Mouse (Mus musculus): ENCODE results near the gene Pcif1. TPM values are rescaled to one million over a fixed set of nuclear protein-coding genes. Genes with fewer than 3 reads are reported as not detected.

The Pcif1 gene
- polyA plus RNA-seq, 1 experiment from 2014 or later: 69.6 TPM

DNA sequence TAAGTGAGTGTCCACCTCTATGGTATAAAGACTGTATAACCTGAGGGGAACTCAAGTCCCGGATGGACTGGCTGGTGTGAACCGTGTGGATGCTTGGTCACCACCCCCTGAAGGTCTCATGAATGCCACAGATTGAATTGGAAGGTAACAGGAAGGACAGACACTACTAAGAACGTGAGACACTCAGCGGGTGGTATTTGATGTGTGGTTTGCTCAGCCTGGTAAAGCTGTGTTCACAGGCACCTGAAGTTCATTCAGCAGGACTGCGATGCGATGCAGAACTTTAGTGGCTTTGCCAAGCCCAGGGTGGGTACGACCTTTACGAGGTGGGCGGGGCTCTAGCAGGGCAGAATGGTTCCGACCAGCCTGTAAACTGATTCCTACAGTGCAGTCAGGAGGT, 38.3 kb downstream of the Pcif1 start:
- H3K9me3 ChIP-seq (replicated peaks; ENCODE audit: control insufficient read depth, low read length): no peaks in the 10 kb centered on the region
- no peak overlapping the region for H3K27ac ChIP-seq (ENCODE audit: low read length)
- 61% methylated on average over 10 of the region's 10 CpGs for WGBS
- no peak for ATAC-seq (ENCODE audit: insufficient read depth, low FRiP score)
- no peak overlapping the region for H3K4me2 ChIP-seq (ENCODE audit: low read depth, low read length)
- H3K27me3 ChIP-seq (ENCODE audit: control insufficient read depth, insufficient read depth, low read length): no peaks in the 10 kb centered on the region
- no peak overlapping the region for H3K9ac ChIP-seq (ENCODE audit: low read length)
- no peak overlapping the region for H3K4me3 ChIP-seq (replicated peaks; ENCODE audit: low read length)
- peaks cover 7% of the 10 kb centered on the region for H3K4me1 ChIP-seq (ENCODE audit: control insufficient read depth, insufficient read depth, low read length)
- H3K36me3 ChIP-seq (ENCODE audit: control insufficient read depth, insufficient read depth, low read length): peaks cover 6% of the 10 kb centered on the region; the same call in 1 of the 2 replicates

DNA sequence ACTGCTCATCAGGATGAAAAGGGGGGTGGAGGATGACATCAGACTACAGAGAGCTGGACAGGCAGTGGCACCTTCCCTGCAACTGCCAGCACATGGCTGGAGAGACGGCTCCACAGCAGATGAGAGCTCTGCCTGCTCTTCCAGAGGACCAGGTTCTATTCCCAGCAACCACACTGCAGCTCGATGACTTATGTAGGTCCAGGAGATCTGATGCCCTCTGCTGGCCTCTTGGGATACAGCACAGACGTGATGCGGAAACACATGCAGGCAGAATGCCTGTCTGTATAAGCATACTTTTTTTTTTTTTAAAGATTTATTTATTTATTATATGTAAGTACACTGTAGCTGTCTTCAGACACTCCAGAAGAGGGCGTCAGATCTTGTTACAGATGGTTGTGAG, 39.2 kb downstream of the Pcif1 start:
- H3K27ac ChIP-seq (ENCODE audit: low read length): no peak overlapping the region
- peaks cover 4% of the 10 kb centered on the region for H3K4me1 ChIP-seq (ENCODE audit: control insufficient read depth, insufficient read depth, low read length)
- WGBS: 69% methylated on average over 4 of the region's 5 CpGs
- peaks cover 6% of the 10 kb centered on the region; the same call in 1 of the 2 replicates for H3K36me3 ChIP-seq (ENCODE audit: control insufficient read depth, insufficient read depth, low read length)
- ATAC-seq (ENCODE audit: insufficient read depth, low FRiP score): no peak
- no peaks in the 10 kb centered on the region for H3K27me3 ChIP-seq (ENCODE audit: control insufficient read depth, insufficient read depth, low read length)
- no peak overlapping the region for H3K4me3 ChIP-seq (replicated peaks; ENCODE audit: low read length)
- H3K9ac ChIP-seq (ENCODE audit: low read length): no peak overlapping the region
- H3K9me3 ChIP-seq (replicated peaks; ENCODE audit: control insufficient read depth, low read length): no peaks in the 10 kb centered on the region
- no peak overlapping the region for H3K4me2 ChIP-seq (ENCODE audit: low read depth, low read length)

DNA sequence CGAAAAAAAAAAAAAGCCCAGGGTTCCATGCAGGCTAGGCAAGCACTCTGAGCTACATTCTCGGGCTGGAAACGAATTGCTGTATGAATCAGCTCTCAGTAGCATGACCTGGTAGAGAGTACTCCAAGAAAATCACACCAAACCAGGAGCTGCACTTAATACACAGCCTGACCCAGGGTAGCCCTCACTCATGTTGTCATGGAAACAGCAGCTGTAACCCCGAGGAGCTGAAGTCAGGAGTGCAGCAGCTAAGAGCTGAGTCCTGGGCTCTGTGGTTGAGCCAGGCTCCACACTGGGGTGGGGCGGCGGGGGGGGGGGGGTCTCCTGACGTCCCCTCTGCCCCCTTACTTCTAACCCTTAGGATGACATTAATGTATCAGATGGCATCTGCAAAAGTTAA, 42.9 kb downstream of the Pcif1 start:
- Histone ChIP-seq H3K4me2 (ENCODE audit: low read depth, low read length) (no peak overlapping the region), H3K27ac (ENCODE audit: low read length) (no peak overlapping the region), H3K4me1 (ENCODE audit: control insufficient read depth, insufficient read depth, low read length) (no peaks in the 10 kb centered on the region), H3K9me3 (replicated peaks; ENCODE audit: control insufficient read depth, low read length) (no peaks in the 10 kb centered on the region), H3K9ac (ENCODE audit: low read length) (no peak overlapping the region), H3K4me3 (replicated peaks; ENCODE audit: low read length) (no peak overlapping the region), H3K36me3 (ENCODE audit: control insufficient read depth, insufficient read depth, low read length) (peaks cover 6% of the 10 kb centered on the region; the same call in 1 of the 2 replicates), H3K27me3 (ENCODE audit: control insufficient read depth, insufficient read depth, low read length) (no peaks in the 10 kb centered on the region)
- ATAC-seq (ENCODE audit: insufficient read depth, low FRiP score): no peak
- WGBS: 47% methylated on average over 6 of the region's 7 CpGs

DNA sequence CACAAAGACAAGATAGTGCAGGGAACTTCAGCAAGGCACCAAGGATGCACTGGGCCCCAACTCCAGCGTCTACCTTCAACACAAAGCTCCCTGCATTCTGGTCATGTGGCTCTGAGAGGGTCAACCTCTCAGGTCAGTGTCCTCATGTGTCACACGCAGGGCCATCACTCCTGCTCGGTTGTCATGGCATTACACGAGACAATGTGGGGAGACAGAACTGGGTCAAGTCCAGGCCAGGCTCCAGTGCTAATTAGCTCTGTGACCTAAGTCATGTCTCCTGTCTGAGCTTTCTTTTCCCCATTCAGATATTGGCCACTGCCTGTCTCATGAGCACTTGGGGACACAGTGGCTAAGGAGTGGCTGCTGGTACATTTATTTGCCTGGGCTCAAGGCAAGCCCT, 44.2 kb downstream of the Pcif1 start:
- Histone ChIP-seq H3K4me1 (ENCODE audit: control insufficient read depth, insufficient read depth, low read length) (no peaks in the 10 kb centered on the region), H3K9me3 (replicated peaks; ENCODE audit: control insufficient read depth, low read length) (no peaks in the 10 kb centered on the region), H3K4me2 (ENCODE audit: low read depth, low read length) (no peak overlapping the region), H3K4me3 (replicated peaks; ENCODE audit: low read length) (no peak overlapping the region), H3K36me3 (ENCODE audit: control insufficient read depth, insufficient read depth, low read length) (peaks cover 6% of the 10 kb centered on the region; the same call in 1 of the 2 replicates), H3K27ac (ENCODE audit: low read length) (no peak overlapping the region), H3K9ac (ENCODE audit: low read length) (no peak overlapping the region), H3K27me3 (ENCODE audit: control insufficient read depth, insufficient read depth, low read length) (no peaks in the 10 kb centered on the region)
- 70% methylated on average over 4 of the region's 4 CpGs for WGBS
- ATAC-seq (ENCODE audit: insufficient read depth, low FRiP score): no peak

DNA sequence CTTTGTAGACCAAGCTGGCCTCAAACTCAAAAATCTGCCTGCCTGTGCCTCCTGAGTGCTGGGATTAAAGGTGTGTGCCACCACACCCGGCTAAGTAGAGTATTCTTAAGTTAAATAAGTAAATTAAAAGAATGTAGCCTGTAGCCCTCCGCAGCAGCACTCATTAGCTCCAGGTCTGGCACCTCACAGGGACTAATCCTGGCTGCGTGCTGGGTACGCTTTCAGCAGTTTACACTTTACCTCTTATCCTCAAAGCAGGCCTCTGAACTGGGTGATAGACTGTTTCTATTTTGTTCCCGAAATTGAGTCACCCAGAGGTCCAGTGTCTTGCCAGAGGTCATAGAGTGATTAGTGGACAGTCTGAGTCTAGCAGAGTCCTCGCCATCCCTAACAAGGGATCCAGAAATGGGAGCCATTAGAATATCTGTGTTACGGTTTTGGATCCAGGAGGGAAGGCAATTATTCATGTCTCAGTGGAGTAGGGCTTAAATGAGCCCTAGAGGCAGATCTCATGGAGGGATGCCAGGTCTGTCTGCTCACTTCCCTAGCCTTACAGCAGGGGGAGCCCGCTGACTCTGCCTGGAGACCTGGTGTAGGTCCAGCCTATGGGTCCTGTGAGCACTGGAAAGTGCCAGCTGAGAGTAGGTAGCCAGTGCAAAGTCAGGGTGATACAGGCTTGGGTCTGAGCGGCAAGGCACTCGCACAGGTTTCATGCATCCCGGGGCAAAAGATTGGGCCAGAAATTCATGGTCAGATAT, 45.2 kb downstream of the Pcif1 start:
- Histone ChIP-seq H3K4me1 (ENCODE audit: control insufficient read depth, insufficient read depth, low read length) (no peaks in the 10 kb centered on the region), H3K4me3 (replicated peaks; ENCODE audit: low read length) (no peak overlapping the region), H3K27me3 (ENCODE audit: control insufficient read depth, insufficient read depth, low read length) (no peaks in the 10 kb centered on the region), H3K9ac (ENCODE audit: low read length) (no peak overlapping the region), H3K4me2 (ENCODE audit: low read depth, low read length) (no peak overlapping the region), H3K36me3 (ENCODE audit: control insufficient read depth, insufficient read depth, low read length) (peaks cover 4% of the 10 kb centered on the region; the same call in 1 of the 2 replicates), H3K9me3 (replicated peaks; ENCODE audit: control insufficient read depth, low read length) (no peaks in the 10 kb centered on the region), H3K27ac (ENCODE audit: low read length) (no peak overlapping the region)
- peak; percentile 79 for ATAC-seq (ENCODE audit: insufficient read depth, low FRiP score)
- 33% methylated on average over 11 of the region's 11 CpGs for WGBS

GRCm38 (mm10) chr2:164930706-164931581, 51.8 kb downstream of the Pcif1 start:
- WGBS: 31% methylated on average over 11 of the region's 11 CpGs
- peak overlapping the region; percentile 52 for H3K27ac ChIP-seq (ENCODE audit: low read length)
- ATAC-seq (ENCODE audit: insufficient read depth, low FRiP score): peak; percentile 72

DNA sequence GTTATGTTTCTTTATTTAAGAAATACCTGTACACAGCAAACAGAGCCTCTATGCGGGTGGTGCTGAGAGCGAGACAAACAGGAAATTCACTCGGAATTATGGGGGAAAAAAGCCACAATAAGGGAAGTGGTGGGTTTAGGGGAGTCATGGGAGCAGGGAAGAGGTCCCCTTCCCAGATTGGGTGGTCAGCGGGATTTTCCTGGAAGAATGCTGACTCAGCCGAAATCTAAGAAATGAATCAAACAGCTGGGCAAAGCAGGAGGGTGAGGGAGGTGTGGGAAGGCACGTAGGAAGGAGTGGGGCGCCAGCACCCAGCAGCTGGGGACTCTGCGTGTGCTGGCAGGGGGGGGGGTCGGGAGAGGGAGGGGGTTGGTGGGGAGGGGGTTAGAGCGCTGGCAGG, 54.4 kb downstream of the Pcif1 start:
- Histone ChIP-seq H3K27me3 (ENCODE audit: control insufficient read depth, insufficient read depth, low read length) (peaks cover 10% of the 10 kb centered on the region; the same call in 1 of the 2 replicates), H3K36me3 (ENCODE audit: control insufficient read depth, insufficient read depth, low read length) (no peaks in the 10 kb centered on the region), H3K9me3 (replicated peaks; ENCODE audit: control insufficient read depth, low read length) (no peaks in the 10 kb centered on the region), H3K4me2 (ENCODE audit: low read depth, low read length) (no peak overlapping the region), H3K27ac (ENCODE audit: low read length) (no peak overlapping the region), H3K9ac (ENCODE audit: low read length) (no peak overlapping the region), H3K4me1 (ENCODE audit: control insufficient read depth, insufficient read depth, low read length) (peaks cover 4% of the 10 kb centered on the region; the same call in 1 of the 2 replicates), H3K4me3 (replicated peaks; ENCODE audit: low read length) (no peak overlapping the region)
- no peak for ATAC-seq (ENCODE audit: insufficient read depth, low FRiP score)
- 29% methylated on average over 10 of the region's 10 CpGs for WGBS

More at GRCm38 (mm10) chr2:164930706-164931581, 51.8 kb downstream of the Pcif1 start:
- H3K9me3 ChIP-seq (replicated peaks; ENCODE audit: control insufficient read depth, low read length): no peaks in the 10 kb centered on the region
- peaks cover 5% of the 10 kb centered on the region; the same call in 1 of the 2 replicates for H3K27me3 ChIP-seq (ENCODE audit: control insufficient read depth, insufficient read depth, low read length)
- no peak overlapping the region for H3K4me3 ChIP-seq (replicated peaks; ENCODE audit: low read length)
- no peak overlapping the region for H3K9ac ChIP-seq (ENCODE audit: low read length)
- H3K4me1 ChIP-seq (ENCODE audit: control insufficient read depth, insufficient read depth, low read length): peaks cover 4% of the 10 kb centered on the region; the same call in 1 of the 2 replicates
- H3K4me2 ChIP-seq (ENCODE audit: low read depth, low read length): no peak overlapping the region
- H3K36me3 ChIP-seq (ENCODE audit: control insufficient read depth, insufficient read depth, low read length): no peaks in the 10 kb centered on the region

- Histone ChIP-seq H3K9me3 (replicated peaks; ENCODE audit: control insufficient read depth, low read length) (no peaks in the 10 kb centered on the region), H3K4me2 (ENCODE audit: low read depth, low read length) (no peak overlapping the region), H3K36me3 (ENCODE audit: control insufficient read depth, insufficient read depth, low read length) (no peaks in the 10 kb centered on the region), H3K27ac (ENCODE audit: low read length) (no peak overlapping the region), H3K27me3 (ENCODE audit: control insufficient read depth, insufficient read depth, low read length) (peaks cover 26% of the 10 kb centered on the region; the same call in 1 of the 2 replicates), H3K4me1 (ENCODE audit: control insufficient read depth, insufficient read depth, low read length) (peaks cover 17% of the 10 kb centered on the region), H3K4me3 (replicated peaks; ENCODE audit: low read length) (no peak overlapping the region), H3K9ac (ENCODE audit: low read length) (no peak overlapping the region)
- WGBS: 59% methylated on average over 4 of the region's 4 CpGs
- ATAC-seq (ENCODE audit: insufficient read depth, low FRiP score): no peak
Observed at GRCm38 (mm10) chr2:164935991-164936390, 56.9 kb downstream of the Pcif1 start.

All from stomach, embryonic 16.5 days (tissue).